Mouse (Mus musculus) gastrocnemius, postnatal 25 days (tissue): ENCODE measurements at regions not wholly inside any gene's neighbourhood (a gene's known extent, or its start where the extent isn't known, plus 50 kb on each side); places are given as distances from the start of the nearest gene placed in this dataset.

Experiments used
- DNase-seq: peaks from one replicate; pipeline ENCODE4 v3.0.0; 2022

DNA sequence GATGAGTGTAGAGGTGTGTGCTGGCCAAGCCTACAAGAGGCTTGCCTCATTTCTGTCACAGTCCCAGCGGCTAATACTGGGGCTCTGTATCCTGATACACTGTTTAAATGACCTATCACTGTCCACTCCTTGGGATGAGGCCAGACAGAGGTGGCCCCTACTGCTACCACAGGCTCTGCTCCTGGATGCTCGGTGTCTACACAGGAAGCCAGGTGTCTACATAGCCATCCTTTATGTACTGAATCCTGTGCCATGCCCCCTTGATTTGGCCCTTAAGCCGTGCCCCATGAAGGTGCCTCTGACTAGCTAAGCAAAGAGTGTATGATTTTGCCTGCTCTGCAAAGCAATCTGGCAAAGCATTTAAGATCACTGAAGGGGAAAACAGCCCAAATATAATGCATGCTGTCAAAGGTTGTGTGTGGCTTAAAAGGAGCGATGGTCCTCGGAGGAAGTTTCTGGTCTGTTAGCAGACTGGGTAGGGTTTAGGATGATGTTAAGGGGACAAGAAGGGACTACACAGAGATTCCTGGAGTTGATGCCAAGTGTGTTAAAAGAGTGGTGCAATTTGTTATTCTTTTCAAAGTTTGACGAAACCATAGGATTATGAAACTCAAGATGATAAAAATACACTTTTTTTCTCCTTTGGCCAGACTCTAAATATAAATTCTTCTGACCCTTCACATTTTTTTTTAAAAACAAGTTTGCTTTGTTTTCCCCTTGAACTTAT, 104.2 kb downstream of the E030025P04Rik start:
- no peak for DNase-seq

DNA sequence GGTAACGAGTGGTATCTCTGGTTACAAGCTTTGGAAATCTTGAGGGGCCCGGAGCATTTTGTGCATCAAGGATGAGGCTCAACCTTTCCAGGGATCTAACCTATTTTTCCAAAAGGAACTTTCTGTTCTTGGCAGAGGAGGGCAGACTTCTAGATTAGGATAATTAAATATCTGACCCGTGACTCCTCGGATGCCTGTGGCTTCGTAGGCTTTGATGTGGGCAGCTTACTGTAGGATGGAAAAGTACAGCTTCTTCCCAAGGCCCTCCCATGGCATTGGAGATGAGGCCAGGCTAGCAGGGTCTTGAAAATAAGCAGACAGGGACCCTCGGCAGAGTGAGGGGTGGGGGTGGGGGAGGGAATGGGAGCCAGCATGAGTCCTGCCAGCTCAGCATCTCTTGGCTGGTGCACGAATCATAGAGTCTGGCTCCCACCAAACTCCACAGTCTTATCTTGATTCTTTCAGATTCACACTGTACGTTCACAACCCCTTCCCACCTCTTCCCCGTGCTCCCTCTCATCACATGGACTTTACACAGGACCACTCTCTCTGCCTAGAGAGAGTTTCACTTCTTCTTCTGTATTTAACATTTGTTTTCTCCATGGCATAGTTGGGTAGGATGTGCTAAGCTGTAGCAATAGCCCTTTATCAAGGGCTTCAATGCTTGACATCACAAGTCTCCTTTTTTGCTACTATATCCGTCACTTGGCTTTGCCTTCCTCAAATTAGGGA, 104.9 kb downstream of the E030025P04Rik start:
- no peak for DNase-seq

DNA sequence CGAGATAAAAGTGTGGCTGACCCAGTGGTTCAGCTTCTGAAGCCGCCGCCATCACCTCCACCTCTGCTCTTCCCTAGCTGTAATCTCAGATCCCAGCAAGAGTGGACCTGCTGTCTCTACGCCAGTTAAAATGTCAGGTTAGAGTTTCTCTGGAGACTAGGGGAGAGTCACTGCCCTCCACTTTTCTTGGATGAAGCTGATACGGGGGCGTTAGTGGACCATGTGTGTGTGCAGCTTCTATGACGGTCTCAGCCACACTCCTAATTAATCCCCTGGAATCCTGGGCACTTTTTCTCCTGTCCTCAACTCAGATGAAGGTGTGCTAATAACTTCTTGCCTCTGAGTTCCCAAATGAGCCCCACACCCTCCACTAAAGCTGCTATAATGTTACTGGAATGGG, 106.0 kb downstream of the E030025P04Rik start:
- no peak for DNase-seq

DNA sequence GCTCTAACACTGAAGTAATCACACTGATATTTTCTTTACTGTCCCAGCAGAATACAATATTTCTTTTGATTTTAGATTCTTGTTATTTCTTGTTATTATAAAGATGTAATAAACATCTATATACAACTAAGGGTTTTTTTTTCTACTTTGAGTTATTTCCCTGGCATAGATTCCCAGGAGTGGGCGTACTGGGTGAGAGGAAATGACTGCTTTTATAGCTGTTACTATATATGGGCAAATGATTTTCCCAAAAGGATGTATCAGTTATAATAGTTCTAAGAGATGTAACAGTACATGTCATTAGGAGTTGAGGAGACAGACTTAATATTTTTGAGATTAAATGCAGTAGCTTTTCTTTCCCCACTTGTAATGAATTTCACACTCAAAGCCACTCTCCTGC, 109.6 kb downstream of the E030025P04Rik start:
- DNase-seq = no peak

DNA sequence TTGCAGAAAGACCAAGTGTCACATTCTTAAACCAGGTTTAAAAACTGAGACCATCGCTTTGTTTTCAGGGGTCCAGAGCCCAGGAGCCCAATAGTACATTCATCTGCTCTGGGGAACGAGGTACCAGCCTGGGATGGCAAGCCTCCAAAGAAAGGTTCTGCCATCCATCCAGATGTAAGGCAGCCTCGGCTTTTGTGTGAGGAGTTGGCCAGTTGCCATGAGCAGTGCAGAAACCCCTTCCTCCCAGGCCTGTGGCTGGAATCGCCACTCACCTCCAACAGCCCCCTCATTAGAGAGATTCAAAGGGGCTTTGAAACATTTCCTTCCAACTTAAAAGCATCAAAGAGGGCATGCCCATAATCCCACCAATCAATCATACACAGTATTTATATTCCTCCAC, 110.1 kb downstream of the E030025P04Rik start:
- DNase-seq = no peak

DNA sequence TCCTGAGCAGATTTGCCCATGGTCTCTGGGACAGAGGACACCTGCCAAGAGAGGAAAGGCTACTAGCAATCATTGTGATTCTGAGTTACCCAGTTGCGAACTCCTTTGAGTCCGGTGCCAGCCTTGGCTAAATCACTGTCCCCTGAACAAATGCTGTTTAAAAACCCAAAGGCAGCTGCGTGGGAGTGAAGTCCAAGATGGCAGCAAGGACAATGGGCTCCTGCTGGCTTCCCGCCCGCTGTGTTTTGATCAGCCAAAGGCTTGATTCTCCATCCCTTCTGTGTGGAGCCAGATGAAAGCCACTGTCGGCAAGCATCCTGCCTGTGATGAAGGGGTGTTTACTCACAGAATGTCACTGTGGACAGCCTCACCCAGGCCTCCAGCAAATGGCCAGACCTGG, 111.4 kb downstream of the E030025P04Rik start:
- DNase-seq = no peak

DNA sequence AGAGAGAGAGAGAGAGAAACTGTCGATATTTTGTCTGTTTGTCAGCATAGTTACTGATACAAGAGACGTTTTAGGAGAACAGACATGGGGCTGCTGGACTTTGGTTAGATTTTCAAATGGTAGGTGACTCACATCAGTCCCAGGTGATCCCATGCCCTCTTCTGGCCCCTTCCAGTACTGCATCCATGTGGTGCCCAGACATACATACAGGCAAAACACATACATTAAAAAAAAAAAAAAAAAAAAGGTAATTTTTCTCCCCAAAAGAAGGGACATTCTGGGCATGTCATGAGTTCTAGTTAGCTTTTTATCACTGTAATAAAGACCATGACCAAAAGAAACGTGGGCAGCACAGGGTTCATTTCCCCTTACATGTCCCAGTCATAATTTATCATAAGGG, 110.3 kb downstream of the Axin2 start:
- no peak for DNase-seq

DNA sequence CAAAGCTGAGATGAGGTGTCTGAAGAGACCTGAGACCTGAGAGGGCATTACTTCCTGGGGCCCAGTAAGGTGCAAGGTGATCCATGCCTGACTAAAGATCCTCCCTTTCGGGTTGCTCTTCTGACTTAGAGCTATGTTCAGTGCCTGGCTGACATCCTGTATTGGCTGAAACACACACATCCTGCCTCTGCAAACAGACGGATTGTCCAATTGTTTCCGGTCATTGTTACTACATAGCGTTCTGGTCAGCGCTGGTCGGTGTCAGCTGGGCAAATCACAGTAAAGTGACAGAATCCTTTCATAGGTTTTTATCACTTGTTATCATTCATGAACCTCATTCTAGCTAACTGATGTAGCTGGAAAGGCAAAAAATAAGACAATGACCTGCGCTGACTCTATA, 109.7 kb downstream of the Axin2 start:
- DNase-seq = no peak

DNA sequence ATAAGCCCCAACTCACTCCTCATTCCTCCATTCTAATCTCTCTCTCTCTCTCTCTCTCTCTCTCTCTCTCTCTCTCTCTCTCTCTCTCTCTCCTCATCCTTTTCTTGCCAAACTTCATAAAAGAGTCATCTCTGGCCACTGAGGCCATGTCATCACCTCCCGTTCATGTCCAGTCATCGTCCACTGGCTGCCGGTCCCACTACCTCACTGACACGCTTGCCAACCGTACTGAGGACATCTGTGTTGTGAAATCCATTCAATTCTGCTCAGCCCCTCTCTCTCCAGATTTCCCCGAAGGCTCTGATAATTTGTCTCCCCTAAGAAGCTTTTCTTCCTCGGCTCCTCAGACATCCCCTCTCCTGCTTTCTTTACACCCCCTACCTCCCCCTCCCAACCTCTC, 94.7 kb downstream of the Axin2 start:
- peak; percentile 46 for DNase-seq

DNA sequence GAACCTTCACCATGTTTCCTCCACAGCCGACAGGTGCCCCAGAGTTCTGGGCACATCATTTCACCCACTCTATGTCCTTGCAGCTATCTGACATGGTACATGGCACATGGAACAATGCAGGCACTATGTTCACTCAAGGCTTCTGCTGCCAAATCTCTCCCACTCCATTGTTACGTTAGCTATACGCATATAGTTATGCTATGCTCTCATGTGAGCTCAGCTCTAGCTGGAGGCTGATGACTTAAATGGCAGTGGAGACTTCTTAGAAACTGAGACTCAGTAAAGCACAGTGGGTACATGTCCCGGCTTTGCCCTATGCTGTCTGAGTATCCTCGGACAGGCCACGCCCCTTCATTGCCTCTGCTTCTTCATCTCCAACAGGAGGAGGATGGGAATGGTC, 91.0 kb downstream of the Axin2 start:
- DNase-seq = no peak

DNA sequence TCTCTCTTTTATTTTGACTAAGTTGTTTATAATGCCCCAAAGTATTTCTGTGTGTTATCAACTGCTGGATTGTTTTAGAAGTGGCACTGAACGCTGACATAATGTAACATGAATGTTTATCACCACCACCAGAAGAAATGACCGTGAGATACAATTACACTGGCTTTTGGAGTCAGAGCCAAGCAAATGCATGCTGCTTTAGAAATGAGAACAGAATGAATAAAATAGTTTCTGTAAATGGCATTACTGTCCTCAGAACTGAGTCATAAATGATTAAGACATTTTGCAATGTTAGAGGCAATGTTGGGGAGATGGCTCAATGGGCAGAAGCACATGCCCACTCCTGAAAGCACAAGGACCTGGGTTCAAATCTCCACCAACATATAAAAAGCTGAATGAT, 88.7 kb downstream of the Axin2 start:
- no peak for DNase-seq

DNA sequence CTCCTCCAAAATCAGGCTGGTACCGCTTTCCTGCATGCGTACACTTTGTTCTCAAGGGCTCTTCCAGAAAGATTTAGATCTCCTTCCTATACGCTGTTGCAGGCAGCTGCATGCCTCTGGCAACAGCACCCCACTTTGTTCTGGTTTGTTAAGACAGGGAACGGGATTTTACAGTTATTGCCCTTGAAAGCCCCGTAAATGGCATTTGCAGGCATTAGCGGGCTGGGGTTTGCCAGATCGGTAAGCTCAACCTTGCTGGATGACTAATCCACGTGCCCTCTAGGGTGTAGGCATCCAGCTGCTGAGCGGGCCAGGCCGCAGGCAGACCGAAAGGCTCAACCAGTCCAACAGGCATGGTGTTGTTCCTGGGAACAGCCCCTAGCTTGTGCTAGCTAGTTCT, 85.5 kb downstream of the Axin2 start:
- DNase-seq = no peak
